ENCODE assay signal across 17 mouse cellular contexts in genomic region chr7:25433781-25434560, GRCm38 (mm10). TPM values are rescaled to one million over a fixed set of nuclear protein-coding genes. Genes with fewer than 3 reads are reported as not detected.
DNase-seq lines count a peak whose midpoint lies in the region; ATAC-seq and TF ChIP-seq lines count a peak whose summit lies in the region.
"Had no signal": no experiment of that assay in that cellular context is flagged by ENCODE, and none has a peak within 500 bp of the region (broad histone marks: within the 10 kb centered on the region; RNA-seq: fewer than 3 reads in every experiment).

No protein-coding gene starts in this region.

- no peak overlapping the region for H3K4me2 ChIP-seq in midbrain, embryonic 13.5 days (replicated peaks)
- no peak overlapping the region for H3K4me2 ChIP-seq in midbrain, postnatal 0 days (ENCODE audit: low read depth, low read length, poor library complexity, severe bottlenecking)
- no peak overlapping the region for H3K4me2 ChIP-seq in embryonic facial prominence, embryonic 15.5 days (replicated peaks)
- H3K4me2 ChIP-seq: embryonic facial prominence, embryonic 12.5 days; forebrain, embryonic 15.5 days; limb, embryonic 15.5 days had no signal

- TF ChIP-seq POLR2A in kidney, adult 2 months (IDR thresholded peaks at IDR 0.05; ENCODE audit: low read depth, low read length): no peak

- no peaks in the 10 kb centered on the region for H3K36me3 ChIP-seq in kidney, adult 2 months (ENCODE audit: control insufficient read depth, insufficient read depth, low read length)
- no peaks in the 10 kb centered on the region for H3K36me3 ChIP-seq in midbrain, embryonic 13.5 days
- H3K36me3 ChIP-seq in midbrain, postnatal 0 days (ENCODE audit: insufficient read depth, low read length): no peaks in the 10 kb centered on the region
- H3K36me3 ChIP-seq in embryonic facial prominence, embryonic 15.5 days: no peaks in the 10 kb centered on the region
- H3K36me3 ChIP-seq: embryonic facial prominence, embryonic 12.5 days; forebrain, embryonic 15.5 days; limb, embryonic 15.5 days had no signal

- H3K4me3 ChIP-seq in kidney, adult 2 months (ENCODE audit: insufficient read depth, low read depth, low read length): no peak overlapping the region
- H3K4me3 ChIP-seq in midbrain, embryonic 13.5 days (replicated peaks): no peak overlapping the region
- H3K4me3 ChIP-seq in midbrain, postnatal 0 days (ENCODE audit: low read depth, low read length): no peak overlapping the region
- no peak overlapping the region for H3K4me3 ChIP-seq in embryonic facial prominence, embryonic 15.5 days (replicated peaks)
- H3K4me3 ChIP-seq: embryonic facial prominence, embryonic 12.5 days; forebrain, embryonic 15.5 days; limb, embryonic 15.5 days had no signal

- H3K9me3 ChIP-seq in midbrain, embryonic 13.5 days: no peaks in the 10 kb centered on the region
- H3K9me3 ChIP-seq in midbrain, postnatal 0 days (ENCODE audit: low read length): no peaks in the 10 kb centered on the region
- H3K9me3 ChIP-seq in embryonic facial prominence, embryonic 15.5 days (replicated peaks): no peaks in the 10 kb centered on the region
- H3K9me3 ChIP-seq: embryonic facial prominence, embryonic 12.5 days; forebrain, embryonic 15.5 days; limb, embryonic 15.5 days had no signal

- no peaks in the 10 kb centered on the region for H3K27me3 ChIP-seq in kidney, adult 2 months (replicated peaks; ENCODE audit: control insufficient read depth, insufficient read depth, low read length)
- H3K27me3 ChIP-seq in midbrain, embryonic 13.5 days: no peaks in the 10 kb centered on the region
- no peaks in the 10 kb centered on the region for H3K27me3 ChIP-seq in midbrain, postnatal 0 days (ENCODE audit: insufficient read depth, low read length)
- no peaks in the 10 kb centered on the region for H3K27me3 ChIP-seq in embryonic facial prominence, embryonic 15.5 days
- H3K27me3 ChIP-seq: embryonic facial prominence, embryonic 12.5 days; forebrain, embryonic 15.5 days; limb, embryonic 15.5 days had no signal

- peaks cover 2% of the 10 kb centered on the region; the same call in 1 of the 2 replicates for H3K4me1 ChIP-seq in kidney, adult 2 months (ENCODE audit: control insufficient read depth, insufficient read depth, low read length)
- peaks cover 8% of the 10 kb centered on the region for H3K4me1 ChIP-seq in midbrain, embryonic 13.5 days (replicated peaks)
- H3K4me1 ChIP-seq in midbrain, postnatal 0 days (ENCODE audit: insufficient read depth, low read length): no peaks in the 10 kb centered on the region
- peaks cover 8% of the 10 kb centered on the region; the same call in 1 of the 2 replicates for H3K4me1 ChIP-seq in embryonic facial prominence, embryonic 15.5 days

- H3K9ac ChIP-seq in midbrain, embryonic 13.5 days (replicated peaks): no peak overlapping the region
- no peak overlapping the region for H3K9ac ChIP-seq in midbrain, postnatal 0 days (replicated peaks; ENCODE audit: low read length, poor library complexity, severe bottlenecking)
- H3K9ac ChIP-seq in embryonic facial prominence, embryonic 15.5 days: no peak overlapping the region
- H3K9ac ChIP-seq: embryonic facial prominence, embryonic 12.5 days; forebrain, embryonic 15.5 days; limb, embryonic 15.5 days had no signal

- DNase-seq in kidney, adult 2 months: no peak
- DNase-seq in kidney, postnatal 10 days: no peak
- DNase-seq in midbrain, postnatal 0 days (ENCODE audit: low spot score): no peak
- no peak for DNase-seq in cerebellum, adult 18-20 months
- DNase-seq in spleen, postnatal 14 days (ENCODE audit: low spot score in 2 of 2): no peak
- DNase-seq: adrenal gland, postnatal 36 days; cerebellum, adult 11-12 months; thymus, postnatal 36 days had no signal

- no peak for TF ChIP-seq CTCF in kidney, adult 2 months (conservative IDR thresholded peaks at IDR 0.05; ENCODE audit: insufficient read depth, insufficient read length, low read depth, low read length)
- TF ChIP-seq CTCF in midbrain, postnatal 0 days (IDR thresholded peaks at IDR 0.05): no peak

- peak overlapping the region; percentile 58 for H3K27ac ChIP-seq in kidney, adult 2 months (ENCODE audit: insufficient read depth, low read depth, low read length)
- 0 out of 2 replicates have a peak overlapping the region, but pooled peaks have one; percentile 9 for H3K27ac ChIP-seq in midbrain, embryonic 13.5 days
- no peak overlapping the region for H3K27ac ChIP-seq in midbrain, postnatal 0 days (ENCODE audit: low read depth, low read length)
- H3K27ac ChIP-seq in embryonic facial prominence, embryonic 15.5 days (replicated peaks): 0 out of 2 replicates have a peak overlapping the region, but pooled peaks have one; percentile 18
- H3K27ac ChIP-seq: embryonic facial prominence, embryonic 12.5 days; forebrain, embryonic 15.5 days had no signal

- no peak for ATAC-seq in midbrain, embryonic 13.5 days
- no peak for ATAC-seq in midbrain, postnatal 0 days (ENCODE audit: low FRiP score)
- no peak for ATAC-seq in embryonic facial prominence, embryonic 15.5 days (ENCODE audit: insufficient number of reproducible peaks, low FRiP score, low TSS enrichment, low read depth)
- ATAC-seq: forebrain, embryonic 15.5 days had no signal

- 86% methylated on average over 9 of the region's 9 CpGs for WGBS in kidney, adult 2 months
- WGBS in midbrain, embryonic 13.5 days: 90% methylated on average over 9 of the region's 9 CpGs
- 88% methylated on average over 9 of the region's 9 CpGs for whole genome bisulfite sequencing in midbrain, postnatal 0 days
- WGBS in embryonic facial prominence, embryonic 15.5 days: 86% methylated on average over 9 of the region's 9 CpGs

RNA-seq across cellular contexts. Expression of gene Cxcl17, which starts 21.3 kb away (rescaled TPM):
- polyA plus RNA-seq in kidney, adult 2 months (2012; rRNA removed): 0.11 and 0.18 TPM in 2 replicates
- 0.51 and 0.73 TPM in 2 replicates for polyA plus RNA-seq in midbrain, embryonic 13.5 days (2015; fragmentation: Nextera tagmentation; extraction: Ambion mirVana)
- total RNA-seq in midbrain, postnatal 0 days (2014; rRNA removed): not detected in 2 replicates
- polyA plus RNA-seq in midbrain, postnatal 0 days (2015; fragmentation: Nextera tagmentation; extraction: Ambion mirVana): 0.38 and 0.57 TPM in 2 replicates
- 1.9 and 4.3 TPM in 2 replicates for polyA plus RNA-seq in embryonic facial prominence, embryonic 15.5 days (2015; fragmentation: Nextera tagmentation; extraction: Ambion mirVana)
- total RNA-seq: adrenal gland, postnatal 36 days; gastrocnemius, postnatal 25 days; hematopoietic stem cell, adult 5-6 weeks; left cerebral cortex, adult 8-10 months; megakaryocyte, adult 5-6 weeks had no signal

RNA-seq across cellular contexts. Expression of gene Lipe, which starts 35.5 kb away (rescaled TPM):
- polyA plus RNA-seq in kidney, adult 2 months (2012; rRNA removed): 63.4 and 63.8 TPM in 2 replicates
- polyA plus RNA-seq in midbrain, embryonic 13.5 days (2015; fragmentation: Nextera tagmentation; extraction: Ambion mirVana): 8.4 and 9.9 TPM in 2 replicates
- total RNA-seq in midbrain, postnatal 0 days (2014; rRNA removed): 10.6 and 11.6 TPM in 2 replicates
- polyA plus RNA-seq in midbrain, postnatal 0 days (2015; fragmentation: Nextera tagmentation; extraction: Ambion mirVana): 6.9 and 7.6 TPM in 2 replicates
- 8.3 and 10.2 TPM in 2 replicates for polyA plus RNA-seq in embryonic facial prominence, embryonic 15.5 days (2015; fragmentation: Nextera tagmentation; extraction: Ambion mirVana)

RNA-seq across cellular contexts. Expression of gene Ceacam1, which starts 43.4 kb away (rescaled TPM):
- polyA plus RNA-seq in kidney, adult 2 months (2012; rRNA removed): 32.1 TPM in 2 replicates
- 0.34 and 0.43 TPM in 2 replicates for polyA plus RNA-seq in midbrain, embryonic 13.5 days (2015; fragmentation: Nextera tagmentation; extraction: Ambion mirVana)
- 1.4 and 2.9 TPM in 2 replicates for total RNA-seq in midbrain, postnatal 0 days (2014; rRNA removed)
- polyA plus RNA-seq in midbrain, postnatal 0 days (2015; fragmentation: Nextera tagmentation; extraction: Ambion mirVana): 0.84 and 0.94 TPM in 2 replicates
- polyA plus RNA-seq in embryonic facial prominence, embryonic 15.5 days (2015; fragmentation: Nextera tagmentation; extraction: Ambion mirVana): 6.7 and 7.1 TPM in 2 replicates
